Mouse (Mus musculus) liver, embryonic 15.5 days (tissue): Measurements from ENCODE around the gene Arhgef28. TPM values are rescaled to one million over a fixed set of nuclear protein-coding genes. Genes with fewer than 3 reads are reported as not detected.
A peak's percentile ranks its signal among the peaks of the same experiment; 100 is the strongest.
"Not testable (repeated sequence)": the region's sequence is repeated elsewhere in the genome, so short reads cannot be mapped to it uniquely, and the experiment has no call there.

Source experiments
- ATAC-seq: fragments of 200-750 bp; cut with Nextera tagmentation; 2 replicates; pipeline ENCODE4 v1.8.0; 2017; ENCODE audit warnings: moderate number of reproducible peaks, mild to moderate bottlenecking, moderate library complexity; ENCODE audit not compliant: insufficient read depth
- H3K27ac ChIP-seq: fragments of 300-500 bp; sonication (generic); replicated peaks from 2 replicates; pipeline ENCODE4 v1.5.1; 2015; ENCODE audit warnings: mild to moderate bottlenecking, inconsistent platforms
- H3K27me3 ChIP-seq: fragments of 300-500 bp; sonication (generic); 2 replicates; pipeline ENCODE4 v1.6.1; 2015; ENCODE audit warnings: mild to moderate bottlenecking, inconsistent platforms
- H3K36me3 ChIP-seq: fragments of 300-500 bp; sonication (generic); replicated peaks from 2 replicates; pipeline ENCODE4 v1.6.1; 2015; ENCODE audit warnings: moderate library complexity, mild to moderate bottlenecking, inconsistent platforms
- H3K4me1 ChIP-seq: fragments of 300-500 bp; sonication (generic); replicated peaks from 2 replicates; pipeline ENCODE4 v1.6.1; 2015; ENCODE audit warnings: inconsistent platforms
- H3K4me2 ChIP-seq: fragments of 300-500 bp; sonication (generic); 2 replicates; pipeline ENCODE4 v1.6.1; 2015; ENCODE audit warnings: moderate library complexity, mild to moderate bottlenecking, inconsistent platforms
- H3K4me3 ChIP-seq: fragments of 300-500 bp; sonication (generic); replicated peaks from 2 replicates; pipeline ENCODE4 v1.5.1; 2015; ENCODE audit warnings: mild to moderate bottlenecking, inconsistent platforms
- H3K9ac ChIP-seq: fragments of 300-500 bp; sonication (generic); 2 replicates; pipeline ENCODE4 v1.6.1; 2015; ENCODE audit warnings: moderate library complexity, mild to moderate bottlenecking, inconsistent platforms
- H3K9me3 ChIP-seq: fragments of 300-500 bp; sonication (generic); replicated peaks from 2 replicates; pipeline ENCODE4 v1.6.1; 2016; ENCODE audit warnings: inconsistent platforms
- WGBS: fragments of 180-500 bp; shearing (Covaris S2); methylation state at CpG from one replicate; pipeline ENCODE4 v1.1.7; 2015; ENCODE audit warnings: mixed read lengths; ENCODE audit not compliant: insufficient replicate concordance; 5-methylcytosine and 5-hydroxymethylcytosine counted together
- polyA plus RNA-seq: library from polyadenylated mRNA; unstranded; fragments of >200 nt; fragmentation: Nextera tagmentation; extraction: Ambion mirVana; gene quantifications from 2 replicates; pipeline ENCODE4 v1.2.1, GENCODE M21; 2015

Arhgef28 gene
- polyA plus RNA-seq, 1 experiment from 2014 or later: 0.60 TPM

GRCm38 (mm10) chr13:98070458-98070857 is 135.8 kb downstream of the Arhgef28 start:
- WGBS: 39% methylated on average over 6 of the region's 6 CpGs
- no peak overlapping the region for H3K9ac ChIP-seq

GRCm38 (mm10) chr13:98069646-98070045 is 136.6 kb downstream of the Arhgef28 start:
- no peak for ATAC-seq
- Histone ChIP-seq H3K4me2 (no peak overlapping the region), H3K27me3 (no peaks in the 10 kb centered on the region), H3K9ac (no peak overlapping the region), H3K36me3 (no peaks in the 10 kb centered on the region), H3K4me3 (no peak overlapping the region), H3K9me3 (no peaks in the 10 kb centered on the region), H3K4me1 (no peaks in the 10 kb centered on the region), H3K27ac (no peak overlapping the region)
- WGBS: 74% methylated on average over 6 of the region's 6 CpGs

More at GRCm38 (mm10) chr13:98070458-98070857, 135.8 kb downstream of the Arhgef28 start:
- no peak for ATAC-seq
- no peak overlapping the region for H3K27ac ChIP-seq
- no peaks in the 10 kb centered on the region for H3K36me3 ChIP-seq
- no peaks in the 10 kb centered on the region for H3K9me3 ChIP-seq
- no peaks in the 10 kb centered on the region for H3K4me1 ChIP-seq
- H3K4me3 ChIP-seq: no peak overlapping the region
- H3K27me3 ChIP-seq: no peaks in the 10 kb centered on the region
- H3K4me2 ChIP-seq: no peak overlapping the region

GRCm38 (mm10) chr13:98062843-98063242 is 143.4 kb downstream of the Arhgef28 start:
- H3K4me1 ChIP-seq: no peaks in the 10 kb centered on the region
- no peak for ATAC-seq
- H3K9ac ChIP-seq: no peak overlapping the region
- H3K4me2 ChIP-seq: no peak overlapping the region
- no peaks in the 10 kb centered on the region for H3K36me3 ChIP-seq
- H3K27ac ChIP-seq: no peak overlapping the region
- WGBS: 11% methylated on average over 4 of the region's 4 CpGs
- H3K9me3 ChIP-seq: no peaks in the 10 kb centered on the region
- H3K27me3 ChIP-seq: no peaks in the 10 kb centered on the region
- no peak overlapping the region for H3K4me3 ChIP-seq

GRCm38 (mm10) chr13:98060121-98060520 is 146.1 kb downstream of the Arhgef28 start:
- 79% methylated on average over 1 of the region's 1 CpGs for WGBS
- not testable (repeated sequence) for H3K27me3 ChIP-seq, H3K36me3 ChIP-seq, H3K27ac ChIP-seq, H3K4me1 ChIP-seq, ATAC-seq, H3K4me3 ChIP-seq, H3K9ac ChIP-seq, H3K9me3 ChIP-seq, H3K4me2 ChIP-seq

- Histone ChIP-seq H3K27me3 (no peaks in the 10 kb centered on the region), H3K4me2 (no peak overlapping the region), H3K36me3 (no peaks in the 10 kb centered on the region), H3K27ac (no peak overlapping the region), H3K9me3 (no peaks in the 10 kb centered on the region), H3K9ac (no peak overlapping the region), H3K4me1 (no peaks in the 10 kb centered on the region), H3K4me3 (no peak overlapping the region)
- ATAC-seq: no peak
- 76% methylated on average over 8 of the region's 8 CpGs for WGBS
Observed at GRCm38 (mm10) chr13:98055194-98055593, 151.0 kb downstream of the Arhgef28 start.

- no peak overlapping the region for H3K4me3 ChIP-seq
- no peak overlapping the region for H3K9ac ChIP-seq
- H3K27ac ChIP-seq: no peak overlapping the region
- H3K36me3 ChIP-seq: no peaks in the 10 kb centered on the region
- H3K27me3 ChIP-seq: no peaks in the 10 kb centered on the region
- no peak overlapping the region for H3K4me2 ChIP-seq
- H3K9me3 ChIP-seq: no peaks in the 10 kb centered on the region
- no peaks in the 10 kb centered on the region for H3K4me1 ChIP-seq
- ATAC-seq: no peak
- 35% methylated on average over 3 of the region's 3 CpGs for WGBS
Observed at GRCm38 (mm10) chr13:98040628-98041150, 165.6 kb downstream of the Arhgef28 start.

GRCm38 (mm10) chr13:98038731-98039130 is 167.5 kb downstream of the Arhgef28 start:
- Histone ChIP-seq H3K27me3 (no peaks in the 10 kb centered on the region), H3K9ac (no peak overlapping the region), H3K27ac (no peak overlapping the region), H3K9me3 (no peaks in the 10 kb centered on the region), H3K4me1 (no peaks in the 10 kb centered on the region), H3K36me3 (no peaks in the 10 kb centered on the region), H3K4me3 (no peak overlapping the region), H3K4me2 (no peak overlapping the region)
- 57% methylated on average over 3 of the region's 3 CpGs for WGBS
- no peak for ATAC-seq

GRCm38 (mm10) chr13:98037693-98038092 is 168.5 kb downstream of the Arhgef28 start:
- no peaks in the 10 kb centered on the region for H3K9me3 ChIP-seq
- no peak for ATAC-seq
- H3K36me3 ChIP-seq: no peaks in the 10 kb centered on the region
- no peaks in the 10 kb centered on the region for H3K27me3 ChIP-seq
- no peak overlapping the region for H3K27ac ChIP-seq
- H3K4me1 ChIP-seq: no peaks in the 10 kb centered on the region
- H3K4me2 ChIP-seq: no peak overlapping the region
- no peak overlapping the region for H3K4me3 ChIP-seq
- H3K9ac ChIP-seq: no peak overlapping the region

GRCm38 (mm10) chr13:98031642-98031960 is 174.6 kb downstream of the Arhgef28 start:
- H3K36me3 ChIP-seq: no peaks in the 10 kb centered on the region
- H3K9me3 ChIP-seq: no peaks in the 10 kb centered on the region
- no peaks in the 10 kb centered on the region for H3K27me3 ChIP-seq
- no peak overlapping the region for H3K9ac ChIP-seq
- H3K27ac ChIP-seq: no peak overlapping the region
- peak overlapping the region; percentile 54 for H3K4me2 ChIP-seq
- 0 out of 2 replicates have a peak, but pooled peaks cover 2% of the 10 kb centered on the region for H3K4me1 ChIP-seq
- ATAC-seq: no peak
- WGBS: 21% methylated on average over 5 of the region's 5 CpGs
- no peak overlapping the region; the same call in 1 of the 2 replicates for H3K4me3 ChIP-seq

- no peak overlapping the region for H3K9ac ChIP-seq
- H3K9me3 ChIP-seq: no peaks in the 10 kb centered on the region
- 11% methylated on average over 16 of the region's 16 CpGs for WGBS
- H3K36me3 ChIP-seq: no peaks in the 10 kb centered on the region
- H3K4me3 ChIP-seq: no peak overlapping the region; the same call in 1 of the 2 replicates
- H3K4me2 ChIP-seq: peak overlapping the region; percentile 54
- no peaks in the 10 kb centered on the region for H3K27me3 ChIP-seq
- H3K4me1 ChIP-seq: 0 out of 2 replicates have a peak, but pooled peaks cover 2% of the 10 kb centered on the region
- no peak overlapping the region for H3K27ac ChIP-seq
- ATAC-seq: no peak
Observed at GRCm38 (mm10) chr13:98030959-98031641, 175.1 kb downstream of the Arhgef28 start.

GRCm38 (mm10) chr13:98030041-98030440 is 176.2 kb downstream of the Arhgef28 start:
- WGBS: 23% methylated on average over 5 of the region's 5 CpGs
- Histone ChIP-seq H3K27ac (no peak overlapping the region), H3K36me3 (no peaks in the 10 kb centered on the region), H3K4me1 (0 out of 2 replicates have a peak, but pooled peaks cover 2% of the 10 kb centered on the region), H3K4me2 (no peak overlapping the region), H3K9ac (no peak overlapping the region), H3K9me3 (no peaks in the 10 kb centered on the region), H3K27me3 (no peaks in the 10 kb centered on the region), H3K4me3 (no peak overlapping the region)
- ATAC-seq: no peak
